Mouse (Mus musculus) urinary bladder, postnatal 14 days (tissue): ENCODE results near the gene Dlx5.

Source experiments
- DNase-seq: peaks from one replicate; pipeline ENCODE4 v3.0.0; 2021; ENCODE audit warnings: low spot score

The Dlx5 gene

DNA sequence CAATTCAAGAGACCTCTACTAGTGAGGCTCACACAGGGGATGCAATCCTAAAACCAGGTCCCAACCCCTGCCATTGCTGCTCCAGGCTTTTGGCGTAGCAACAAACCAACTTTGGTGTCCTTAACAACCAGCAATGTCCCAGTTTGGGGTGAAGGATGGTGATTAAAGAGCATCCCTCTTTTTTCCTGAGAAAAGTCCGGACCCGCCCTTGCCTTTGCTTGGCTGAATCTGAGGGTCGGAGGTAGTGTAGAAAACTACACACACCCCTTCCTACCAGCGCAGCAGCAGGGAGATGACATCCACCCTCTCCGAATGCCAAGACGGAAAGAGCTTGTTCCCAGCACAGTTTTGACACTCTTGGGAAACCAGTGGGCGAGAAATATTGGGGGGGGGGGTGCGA, 6.2 kb downstream of the Dlx5 start:
- no peak for DNase-seq

DNA sequence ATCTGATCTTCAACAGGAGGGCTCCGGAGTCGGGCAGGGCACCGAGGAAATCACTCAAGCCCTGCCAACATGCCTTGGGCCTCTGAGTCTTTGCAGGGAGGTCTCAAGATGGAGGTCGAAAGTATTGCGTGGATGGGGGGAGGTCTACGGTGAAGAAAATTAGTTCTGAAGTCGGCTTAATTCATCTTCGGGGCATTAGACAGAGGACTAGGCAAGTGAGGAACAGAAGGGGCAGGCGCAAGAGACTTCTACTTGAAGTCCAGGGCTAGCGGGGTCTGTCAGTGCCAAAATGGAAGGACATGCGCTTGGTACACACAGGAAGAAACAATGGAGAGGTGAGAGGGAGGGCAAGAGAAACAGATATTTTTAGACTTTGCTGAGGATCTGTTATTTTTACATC, 6.7 kb downstream of the Dlx5 start:
- no peak for DNase-seq

DNA sequence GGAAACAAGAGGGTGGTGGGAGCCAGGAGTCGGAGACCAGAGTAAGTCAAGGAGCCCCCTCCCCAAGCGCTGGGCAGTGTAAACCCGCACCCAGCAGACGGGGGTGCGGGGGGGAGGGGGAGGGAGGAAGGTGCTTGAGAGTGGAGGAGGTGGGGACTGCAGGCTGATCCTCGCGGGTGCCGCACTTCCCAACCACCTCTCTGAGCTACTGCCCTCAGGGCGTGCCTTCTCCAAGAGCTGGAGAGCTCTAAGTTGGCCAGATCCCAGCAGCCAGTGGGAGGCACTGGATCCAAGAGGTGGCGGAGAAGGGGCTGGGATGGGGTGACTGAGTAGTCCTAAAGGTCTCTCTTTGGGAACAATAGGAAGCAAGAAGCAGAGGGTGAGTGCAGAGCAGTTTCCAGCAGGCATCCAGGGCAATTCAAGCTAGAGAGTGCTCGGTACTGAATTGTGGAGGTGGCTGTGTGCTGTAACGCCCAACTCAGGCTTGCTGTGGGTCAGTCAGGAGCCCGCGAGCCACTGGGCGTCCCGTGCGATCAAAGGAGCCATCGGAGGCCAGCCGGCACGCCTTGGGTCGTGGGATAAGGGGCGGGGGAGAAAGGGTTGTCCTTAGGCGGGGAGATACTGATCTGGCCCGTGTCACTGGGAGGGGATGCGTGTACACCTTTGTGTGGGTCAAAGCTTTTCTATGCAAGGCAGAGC, 7.7 kb downstream of the Dlx5 start:
- DNase-seq, result no peak

DNA sequence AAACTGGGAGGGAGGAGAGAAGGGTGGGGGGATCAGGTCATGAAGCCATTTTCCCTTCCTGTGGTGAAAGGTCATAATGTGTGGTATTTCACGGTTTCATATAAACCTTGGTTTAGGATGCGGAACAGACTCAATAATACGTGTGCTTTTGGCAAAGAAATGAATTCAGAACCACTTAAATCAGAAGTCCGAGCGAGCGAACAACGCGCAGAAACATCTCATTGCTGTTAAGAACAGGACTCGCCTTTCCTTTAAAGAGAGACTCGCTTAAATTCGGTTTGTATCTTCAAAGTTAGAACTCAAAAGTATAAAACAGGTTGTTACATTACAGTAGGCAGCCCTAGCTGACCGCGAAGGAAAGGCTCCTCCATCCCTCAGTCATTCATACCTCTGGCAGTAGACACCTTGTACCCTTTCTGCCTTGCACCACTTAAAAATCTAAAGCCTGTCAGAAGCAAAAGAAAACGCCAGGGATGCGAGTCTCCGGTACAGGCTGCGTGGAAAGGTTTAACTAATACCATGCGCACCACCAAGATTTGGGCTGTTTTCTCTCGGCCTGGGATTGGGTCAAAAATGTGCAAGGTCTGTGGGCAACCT, 8.3 kb downstream of the Dlx5 start:
- DNase-seq, result no peak

DNA sequence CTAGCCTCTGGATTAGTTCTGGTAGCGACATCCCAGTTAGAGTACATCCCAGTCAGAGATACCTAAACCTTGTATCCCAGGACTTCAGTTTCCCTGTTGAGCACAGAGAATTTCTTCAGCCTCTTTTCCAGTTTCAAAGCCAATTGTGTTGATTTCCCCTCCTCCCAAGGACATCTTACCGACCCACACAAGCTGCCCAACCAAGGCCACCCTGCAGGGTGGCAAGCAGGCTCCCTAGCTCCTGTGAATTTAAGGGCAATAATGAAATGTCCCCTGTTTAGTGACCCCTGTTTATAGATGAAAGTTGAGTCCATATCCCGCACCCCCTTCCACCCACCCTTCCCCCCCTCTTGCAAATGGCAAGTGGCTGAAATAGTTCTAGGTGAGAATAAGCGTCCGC, 9.0 kb downstream of the Dlx5 start:
- no peak for DNase-seq

DNA sequence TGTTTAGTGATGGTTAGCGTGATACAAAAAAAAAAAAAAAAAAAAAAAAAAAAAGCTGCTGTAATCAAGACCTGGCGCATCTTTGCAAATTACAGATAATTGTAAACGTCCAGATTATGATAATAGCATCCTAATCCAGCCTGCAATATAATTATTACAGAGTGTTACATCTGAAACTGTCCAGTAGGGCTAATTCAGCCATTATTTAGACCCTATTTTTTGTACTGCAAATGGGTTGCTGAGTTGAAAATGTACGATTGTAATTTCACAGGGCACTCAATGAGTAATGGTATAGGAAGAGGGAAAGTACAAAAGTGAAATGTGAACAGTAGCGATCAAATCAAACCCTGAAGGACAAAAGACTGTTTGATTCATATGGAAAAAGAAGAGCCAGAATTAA, 10.2 kb downstream of the Dlx5 start:
- DNase-seq, result no peak

DNA sequence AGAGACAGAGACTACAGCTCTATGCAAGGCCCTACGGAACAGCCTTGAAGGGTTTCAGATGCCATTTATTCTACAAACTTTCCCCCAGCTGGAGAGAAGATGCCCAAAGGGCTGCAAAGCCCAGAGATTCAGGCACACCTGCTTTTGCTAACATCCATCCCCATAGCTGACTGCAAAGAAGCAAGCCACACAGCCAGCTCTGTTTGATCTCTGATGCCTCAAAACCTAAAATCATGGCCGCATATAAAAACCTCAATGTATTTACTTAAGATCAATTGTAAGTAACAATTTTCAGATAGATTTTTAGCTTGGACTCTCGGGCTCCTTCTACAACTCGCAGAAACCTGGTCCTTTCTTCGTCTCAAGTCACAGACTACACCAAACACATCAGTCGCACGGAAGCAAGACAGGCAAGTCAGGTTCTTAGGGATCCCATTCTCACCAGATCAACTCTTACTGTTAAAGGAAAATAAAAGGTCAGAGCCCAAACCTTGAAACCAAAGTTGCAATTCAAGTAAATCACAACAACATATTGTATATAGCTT, 10.9 kb downstream of the Dlx5 start:
- no peak for DNase-seq

DNA sequence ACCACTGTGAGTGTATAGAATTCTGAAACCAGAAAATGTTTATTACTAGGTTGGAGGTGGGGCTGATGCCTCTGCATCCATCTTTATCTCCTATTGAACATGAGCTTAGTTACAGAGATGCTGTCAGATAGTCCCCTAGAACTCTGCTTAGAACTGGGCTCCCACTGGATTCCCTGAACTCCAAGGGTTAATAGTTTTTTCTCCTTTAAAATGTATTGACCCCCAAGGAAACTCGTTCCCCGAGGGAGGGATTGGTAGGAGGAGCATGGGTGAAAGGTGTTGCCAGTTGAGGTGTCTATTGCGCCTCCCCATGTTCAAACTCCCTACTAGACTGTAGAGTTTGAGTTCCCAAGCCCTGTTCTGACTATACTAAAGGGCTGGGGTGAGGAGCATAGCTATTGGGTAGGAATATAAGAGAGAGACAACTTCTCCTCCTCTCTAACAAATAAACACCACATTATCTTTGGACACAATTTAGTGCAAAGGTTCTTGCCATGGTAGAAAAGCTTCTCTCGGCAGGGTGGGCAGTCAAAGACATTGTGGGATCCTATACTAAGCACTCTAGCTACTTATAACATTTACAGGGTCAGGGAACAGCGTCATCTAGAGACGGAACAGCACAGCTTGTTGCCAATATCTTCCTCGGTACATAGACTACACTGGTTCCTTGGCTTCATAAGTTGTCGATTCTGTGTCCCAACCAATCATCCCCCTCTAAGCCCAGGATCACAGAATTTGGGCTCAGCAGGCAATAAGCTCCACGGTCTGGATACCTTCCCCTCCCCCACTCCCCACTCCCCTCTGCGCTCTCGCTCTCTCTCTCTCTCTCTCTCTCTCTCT, 11.7 kb downstream of the Dlx5 start:
- no peak for DNase-seq

DNA sequence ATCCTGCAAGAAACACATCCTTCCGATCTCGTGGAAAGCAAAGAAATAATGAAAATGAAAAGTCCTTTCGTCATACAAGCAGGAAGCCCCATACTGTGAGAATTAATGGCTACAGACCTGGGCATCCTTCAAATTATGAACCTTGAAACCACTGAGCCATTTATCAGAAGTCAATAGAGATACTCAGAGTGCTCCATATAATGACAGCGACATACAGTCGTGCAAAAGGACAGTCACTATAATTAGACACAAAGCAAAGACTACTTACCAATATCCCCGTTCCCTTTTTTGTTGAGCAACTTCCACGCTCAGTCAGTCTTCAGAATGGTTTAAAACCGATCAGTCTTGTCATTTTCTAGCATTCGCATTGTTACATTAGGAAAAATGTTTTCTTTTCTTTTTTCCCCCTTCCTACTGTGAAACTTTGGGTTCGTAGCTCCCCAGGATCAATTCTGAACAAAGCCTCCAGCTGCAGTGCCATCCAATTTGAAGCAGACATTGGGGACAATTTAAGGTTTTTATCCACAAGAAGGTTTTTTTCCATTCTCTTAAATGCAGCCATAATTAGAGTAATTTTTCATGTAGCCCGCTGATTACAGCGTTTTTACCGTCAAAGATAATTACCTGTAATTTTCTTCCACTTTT, 12.7 kb downstream of the Dlx5 start:
- DNase-seq, result no peak

DNA sequence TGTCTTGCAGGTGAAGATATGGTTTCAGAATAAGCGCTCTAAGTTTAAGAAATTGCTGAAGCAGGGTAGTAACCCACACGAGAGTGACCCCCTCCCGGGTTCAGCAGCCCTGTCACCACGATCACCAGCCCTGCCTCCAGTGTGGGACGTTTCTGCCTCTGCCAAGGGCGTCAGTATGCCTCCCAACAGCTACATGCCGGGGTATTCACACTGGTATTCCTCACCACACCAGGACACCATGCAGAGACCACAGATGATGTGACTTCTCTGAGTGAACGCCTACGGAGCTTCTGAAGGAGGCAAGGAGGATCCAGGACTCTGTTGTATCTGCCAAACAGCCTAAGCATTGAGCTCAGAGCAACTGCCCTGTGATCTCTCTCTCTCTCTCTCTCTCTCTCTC, 14.9 kb downstream of the Dlx5 start:
- no peak for DNase-seq

DNA sequence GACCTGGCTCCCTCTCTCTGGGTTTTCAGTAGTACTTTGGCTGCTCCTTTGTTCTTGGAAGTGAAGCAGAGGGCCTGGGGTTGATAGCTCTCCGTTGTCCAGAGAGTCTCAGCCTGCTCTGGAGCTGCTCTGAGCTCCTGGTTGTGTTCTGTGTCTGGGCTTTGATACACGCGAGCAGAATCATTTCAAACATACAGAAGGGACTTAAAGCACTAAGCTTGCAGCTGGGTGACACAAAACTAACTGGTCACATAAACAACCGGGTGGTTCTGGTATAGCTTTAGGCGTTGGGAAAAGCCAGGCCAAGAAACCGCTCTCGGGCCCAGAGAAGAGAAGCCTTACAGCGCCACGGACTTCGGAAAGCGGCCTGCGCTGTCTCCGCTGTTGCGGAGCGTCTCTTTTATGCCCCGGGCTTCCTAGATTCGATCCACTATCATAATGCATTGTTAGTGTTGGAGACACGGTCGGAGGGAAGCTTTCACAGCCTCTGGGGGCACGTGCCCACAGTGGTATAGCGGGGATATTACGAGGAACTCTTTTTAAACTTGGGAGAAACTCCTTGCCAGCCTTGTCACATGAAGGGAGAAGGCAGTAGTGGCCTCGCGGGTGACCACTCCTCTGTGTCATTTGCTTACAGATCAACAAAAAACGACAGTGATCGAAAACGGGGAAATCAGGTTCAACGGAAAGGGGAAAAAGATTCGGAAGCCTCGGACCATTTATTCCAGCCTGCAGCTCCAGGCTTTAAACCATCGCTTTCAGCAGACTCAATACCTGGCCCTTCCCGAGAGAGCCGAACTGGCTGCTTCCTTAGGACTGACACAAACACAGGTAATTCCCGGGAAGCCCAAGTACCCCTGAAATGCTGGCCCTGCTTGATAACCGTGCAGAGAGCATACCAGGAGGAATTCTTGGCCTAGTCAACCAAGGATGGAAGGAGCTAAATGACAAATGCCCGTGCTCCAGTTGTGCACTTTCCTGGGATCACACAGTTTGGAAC, 17.1 kb downstream of the Dlx5 start:
- no peak for DNase-seq

DNA sequence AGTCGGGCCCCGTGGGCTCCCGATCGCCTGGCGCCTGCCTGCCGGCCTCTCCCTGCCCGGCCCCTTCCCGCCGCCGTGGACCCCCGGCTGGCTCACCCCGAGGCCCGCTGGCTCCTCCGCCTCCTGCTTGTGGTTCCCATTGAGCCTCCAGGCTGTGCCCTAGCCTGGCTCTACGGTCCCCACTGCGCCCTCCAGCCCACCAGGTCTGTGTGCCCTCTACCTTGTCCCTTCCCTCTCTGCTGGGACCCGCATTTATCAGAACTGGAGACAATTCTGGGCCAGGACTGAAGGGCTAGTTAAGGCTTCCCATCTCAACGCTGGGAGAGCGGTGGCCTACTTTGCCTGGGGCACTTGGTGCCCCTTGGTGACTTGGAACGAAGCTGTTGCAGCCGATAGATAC, 17.9 kb downstream of the Dlx5 start:
- no peak for DNase-seq

DNA sequence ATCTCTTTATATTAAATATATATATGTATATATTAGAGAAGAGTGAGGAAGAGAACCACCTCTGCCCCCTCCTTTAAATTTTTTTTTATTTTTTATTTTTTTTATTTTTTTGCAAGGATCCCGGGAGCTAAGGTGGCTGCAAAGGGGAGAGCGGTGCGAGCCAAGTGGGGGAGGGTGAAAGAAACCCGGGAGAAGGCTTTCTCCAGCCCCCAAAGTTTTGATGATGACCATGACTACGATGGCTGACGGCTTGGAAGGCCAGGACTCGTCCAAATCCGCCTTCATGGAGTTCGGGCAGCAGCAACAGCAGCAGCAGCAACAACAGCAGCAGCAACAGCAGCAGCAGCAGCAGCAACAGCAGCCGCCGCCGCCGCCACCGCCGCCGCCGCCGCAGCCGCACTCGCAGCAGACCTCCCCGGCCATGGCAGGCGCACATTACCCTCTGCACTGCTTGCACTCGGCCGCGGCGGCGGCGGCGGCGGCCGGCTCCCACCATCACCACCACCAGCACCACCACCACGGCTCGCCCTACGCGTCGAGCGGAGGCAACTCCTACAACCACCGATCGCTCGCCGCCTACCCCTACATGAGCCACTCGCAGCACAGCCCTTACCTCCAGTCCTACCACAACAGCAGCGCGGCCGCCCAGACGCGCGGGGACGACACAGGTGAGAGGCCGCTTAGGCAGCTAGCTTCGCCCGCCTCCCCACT, 18.6 kb downstream of the Dlx5 start, which contains the start of gene Dlx6:
TSS of gene Dlx6 (plus strand) at position 175 of the 711 bp plus-strand sequence.
- no peak for DNase-seq

DNA sequence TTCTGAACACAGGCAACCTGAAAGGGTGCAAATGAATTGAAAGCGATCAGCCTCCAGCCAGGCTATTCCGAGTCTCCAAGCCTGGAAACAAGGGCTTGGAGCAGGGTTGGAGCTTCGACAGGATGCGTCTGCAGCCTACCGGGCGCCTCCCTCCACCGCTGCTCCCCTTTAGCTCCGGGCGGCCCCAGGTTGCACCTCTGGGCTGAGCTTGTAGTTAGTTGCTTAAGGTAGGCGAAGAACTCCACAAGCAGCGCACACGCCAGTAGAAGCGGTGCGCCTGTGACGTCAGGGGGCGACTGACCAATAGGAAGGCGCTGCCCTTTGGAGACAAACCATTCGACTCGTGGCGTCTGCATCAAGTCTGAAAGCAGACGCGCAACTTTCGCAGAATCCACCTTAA, 19.3 kb downstream of the Dlx5 start:
- DNase-seq, result no peak

DNA sequence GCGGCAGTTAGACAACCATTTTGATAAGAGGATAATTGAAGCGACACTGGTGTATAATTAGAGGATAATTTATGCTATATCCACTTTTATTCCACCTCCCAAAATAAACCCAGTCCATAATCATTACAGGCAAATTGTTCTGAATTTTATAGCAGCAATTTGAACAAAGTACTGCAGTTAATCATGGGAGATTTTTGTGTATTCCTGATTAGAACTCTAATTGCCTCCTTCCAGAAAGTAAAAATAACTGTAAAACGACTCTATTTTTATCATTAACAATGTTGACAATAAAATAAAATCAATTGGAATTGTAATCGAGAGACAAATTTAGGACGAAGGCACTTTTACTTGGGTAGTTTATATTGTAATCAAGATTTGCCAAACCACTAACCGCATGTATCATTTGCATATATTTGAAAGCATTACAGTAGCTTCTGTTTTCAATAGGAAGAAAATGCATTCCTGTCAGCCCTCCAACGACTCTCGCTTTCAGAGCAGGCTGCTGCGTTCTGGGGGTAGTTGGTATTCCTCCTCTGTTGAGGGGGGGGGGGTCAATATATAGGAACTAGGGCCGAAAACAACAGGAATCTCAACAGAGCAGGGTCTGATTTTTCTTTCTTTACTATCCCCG, 20.0 kb downstream of the Dlx5 start:
- DNase-seq, result no peak

DNA sequence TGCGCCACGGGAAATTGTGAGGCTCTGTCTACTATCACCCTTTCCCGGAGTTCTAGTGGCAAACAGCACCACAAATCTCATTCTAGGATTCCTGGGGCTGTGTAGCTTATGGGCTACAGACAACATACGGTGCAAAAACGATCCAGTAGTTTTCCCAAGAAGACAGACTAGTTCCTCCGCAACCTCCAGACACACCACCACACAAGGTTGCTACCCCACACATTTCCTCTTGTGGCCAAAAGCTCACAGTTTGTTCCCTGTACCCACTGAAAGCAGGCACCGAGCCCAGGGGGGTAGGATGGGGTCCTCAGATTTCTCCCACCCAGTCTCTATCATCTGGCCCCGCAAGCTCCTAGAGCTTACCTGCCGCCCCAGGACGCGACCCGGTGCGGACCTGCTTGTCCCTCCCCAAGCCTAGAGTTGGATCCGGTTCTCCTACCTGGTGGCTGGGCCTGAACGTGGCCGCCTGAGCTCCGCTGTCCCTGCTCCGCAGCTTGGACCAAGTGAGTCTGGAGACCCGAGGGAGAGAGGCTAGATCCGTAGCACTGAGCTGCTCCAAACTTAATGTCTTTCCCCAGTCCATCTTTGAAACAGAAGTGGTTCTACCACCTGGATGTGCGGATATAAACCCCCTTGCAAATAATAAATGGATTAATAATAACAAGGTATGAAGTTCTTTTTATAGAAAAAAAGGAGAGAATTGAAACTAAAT, 20.6 kb downstream of the Dlx5 start:
- DNase-seq, result no peak

DNA sequence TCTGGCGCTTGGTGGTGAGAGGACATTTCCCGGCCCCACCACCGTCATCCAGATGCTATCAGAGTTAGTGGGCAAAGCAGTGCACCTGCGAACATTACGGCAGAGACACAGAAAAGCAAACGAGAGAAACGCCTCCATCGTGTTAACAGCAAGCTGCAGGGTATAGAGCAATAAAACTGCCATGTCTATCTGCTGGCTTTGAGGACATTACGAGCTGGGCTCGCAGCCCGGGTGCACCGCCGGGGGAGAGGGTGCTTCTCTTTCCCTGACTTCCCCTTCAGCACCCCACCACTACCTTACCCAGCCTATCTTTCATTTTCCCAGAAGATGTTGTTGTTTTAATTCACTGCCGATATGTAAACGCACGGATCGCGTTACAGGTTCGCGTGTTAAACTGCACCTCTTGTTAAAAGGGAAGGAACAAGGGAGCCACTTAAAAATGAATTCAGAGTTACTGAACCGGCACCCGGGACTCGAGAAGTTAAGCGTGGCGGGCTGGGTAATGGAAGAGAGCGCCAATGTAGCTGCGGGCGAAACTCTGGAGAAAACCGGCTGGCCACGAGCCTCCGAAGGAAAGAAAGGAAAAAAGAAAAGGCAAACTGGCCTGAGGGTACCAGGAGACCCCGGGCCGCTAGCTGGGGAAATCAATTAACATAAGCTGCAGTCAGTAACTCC, 21.3 kb downstream of the Dlx5 start:
- DNase-seq, result no peak

DNA sequence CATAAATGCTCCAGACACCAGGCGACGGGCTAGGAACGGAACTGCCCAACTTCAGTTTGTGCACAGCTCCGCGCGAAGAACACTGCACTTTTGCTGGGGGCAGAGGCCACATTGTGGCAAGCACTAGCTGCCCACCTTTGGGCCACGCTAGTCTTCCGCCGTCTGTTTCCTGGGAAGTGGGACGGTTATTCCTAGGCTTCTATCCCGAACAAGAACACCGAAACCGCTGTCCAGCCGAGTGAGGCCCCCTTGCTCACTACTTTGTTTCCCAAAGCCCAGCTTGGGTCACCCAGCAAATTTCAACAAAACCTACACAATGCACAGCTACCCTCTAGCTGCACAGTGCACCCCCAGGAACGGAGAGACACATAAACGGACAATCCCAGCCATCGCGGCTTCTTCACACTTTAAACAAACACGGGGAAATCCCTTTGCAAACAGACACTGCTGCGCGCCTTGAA, 21.9 kb downstream of the Dlx5 start:
- no peak for DNase-seq
